Mouse (Mus musculus): Measurements from ENCODE around the gene Olfr844. TPM values are rescaled to one million over a fixed set of nuclear protein-coding genes. Genes with fewer than 3 reads are reported as not detected.

The Olfr844 gene
- not detected in 2 replicates for polyA plus RNA-seq (2012; rRNA removed)

GRCm38 (mm10) chr9:19316047-19316446, at the start of gene Olfr844:
Gene Olfr844 (plus strand): TSS chr9:19316347.

GRCm38 (mm10) chr9:19336157-19336556, 20.0 kb downstream of the Olfr844 start, which contains the start of gene Olfr845:
Gene Olfr845 (plus strand): TSS chr9:19336457.

GRCm38 (mm10) chr9:19363905-19364304, 47.8 kb downstream of the Olfr844 start, which contains the start of gene Olfr846:
Gene Olfr846 (minus strand): TSS chr9:19364005.

Other genes starting within 250 kb of the Olfr844 start
- gene Olfr836, start 196.0 kb upstream of the Olfr844 start, polyA plus RNA-seq (2012; rRNA removed) = not detected in 2 replicates
- gene Olfr837, start 180.0 kb upstream of the Olfr844 start, polyA plus RNA-seq (2012; rRNA removed) = not detected in 2 replicates
- gene Olfr839-ps1, start 139.0 kb upstream of the Olfr844 start, polyA plus RNA-seq (2012; rRNA removed) = not detected in 2 replicates
- not detected in 2 replicates for gene Olfr843, start 64.4 kb upstream of the Olfr844 start, polyA plus RNA-seq (2012; rRNA removed)
- not detected in 2 replicates for gene Olfr845, start 20.1 kb downstream of the Olfr844 start, polyA plus RNA-seq (2012; rRNA removed)
- gene Olfr846, start 47.7 kb downstream of the Olfr844 start, polyA plus RNA-seq (2012; rRNA removed) = not detected in 2 replicates
- not detected in 2 replicates for gene Olfr847, start 62.3 kb downstream of the Olfr844 start, polyA plus RNA-seq (2012; rRNA removed)
- not detected in 2 replicates for gene Olfr849, start 123.9 kb downstream of the Olfr844 start, polyA plus RNA-seq (2012; rRNA removed)
- gene Olfr850, start 161.9 kb downstream of the Olfr844 start, polyA plus RNA-seq (2012; rRNA removed) = not detected in 2 replicates
- not detected in 2 replicates for gene Olfr851, start 176.9 kb downstream of the Olfr844 start, polyA plus RNA-seq (2012; rRNA removed)
- not detected in 2 replicates for gene Olfr853, start 224.7 kb downstream of the Olfr844 start, polyA plus RNA-seq (2012; rRNA removed)

All from colon, adult 2 months (tissue).